Mouse (Mus musculus) left cerebral cortex, adult 2 months (tissue): ENCODE data around the gene Vps16. TPM values are rescaled to one million over a fixed set of nuclear protein-coding genes. Genes with fewer than 3 reads are reported as not detected.

ENCODE experiments used
- DNase-seq, 2 experiments: peaks; one replicate each; pipeline ENCODE4 v3.0.0; 2021 to 2022; ENCODE audit warnings: low spot score in 2 of 2, mixed read lengths in 1 of 2; ENCODE audit errors: extremely low spot score in 1 of 2
- H3K27ac ChIP-seq: fragments of 200-600 bp; 2 replicates; pipeline ENCODE4 v1.8.1; 2022
- H3K4me3 ChIP-seq: fragments of 200-600 bp; 2 replicates; pipeline ENCODE4 v1.8.1; 2022
- CTCF ChIP-seq: fragments of 200-600 bp; IDR thresholded peaks from 2 replicates; pipeline ENCODE4 v1.8.1; 2022; ENCODE audit warnings: antibody characterized with exemption, mild to moderate bottlenecking, moderate library complexity
- intact Hi-C: fragments of 180-260 bp; cut with DNase I; formaldehyde crosslinking; loops from one replicate; pipeline ENCODE4 v1.15.1; 2025
- long read RNA-seq, 2 experiments: library from polyadenylated mRNA; stranded (forward); transcript quantifications; one replicate each; pipeline ENCODE4 v2.0.0; 2021; ENCODE audit warnings: borderline mapping rate in 2 of 2
- total RNA-seq, 2 experiments: library from RNA; stranded (reverse); gene quantifications; 2 replicates each; pipeline ENCODE4 v1.2.3; 2021

The Vps16 gene
- total RNA-seq, result 10 to 100 TPM; 78.3 to 99.1 TPM
- long read RNA-seq, experiment 1, transcript Vps16-201 (24 exons, 3,161 nt), result major isoform, 66 of 99 reads
- long read RNA-seq, experiment 1, partial matches to known transcripts, result 4 of 99 reads
- long read RNA-seq, experiment 1, other reads (novel, unspliced or antisense), result 29 of 99 reads
- long read RNA-seq, experiment 2, transcript Vps16-201 (24 exons, 3,161 nt), result major isoform, 42 of 62 reads
- long read RNA-seq, experiment 2, partial matches to known transcripts, result 5 of 62 reads
- long read RNA-seq, experiment 2, other reads (novel, unspliced or antisense), result 15 of 62 reads

DNA sequence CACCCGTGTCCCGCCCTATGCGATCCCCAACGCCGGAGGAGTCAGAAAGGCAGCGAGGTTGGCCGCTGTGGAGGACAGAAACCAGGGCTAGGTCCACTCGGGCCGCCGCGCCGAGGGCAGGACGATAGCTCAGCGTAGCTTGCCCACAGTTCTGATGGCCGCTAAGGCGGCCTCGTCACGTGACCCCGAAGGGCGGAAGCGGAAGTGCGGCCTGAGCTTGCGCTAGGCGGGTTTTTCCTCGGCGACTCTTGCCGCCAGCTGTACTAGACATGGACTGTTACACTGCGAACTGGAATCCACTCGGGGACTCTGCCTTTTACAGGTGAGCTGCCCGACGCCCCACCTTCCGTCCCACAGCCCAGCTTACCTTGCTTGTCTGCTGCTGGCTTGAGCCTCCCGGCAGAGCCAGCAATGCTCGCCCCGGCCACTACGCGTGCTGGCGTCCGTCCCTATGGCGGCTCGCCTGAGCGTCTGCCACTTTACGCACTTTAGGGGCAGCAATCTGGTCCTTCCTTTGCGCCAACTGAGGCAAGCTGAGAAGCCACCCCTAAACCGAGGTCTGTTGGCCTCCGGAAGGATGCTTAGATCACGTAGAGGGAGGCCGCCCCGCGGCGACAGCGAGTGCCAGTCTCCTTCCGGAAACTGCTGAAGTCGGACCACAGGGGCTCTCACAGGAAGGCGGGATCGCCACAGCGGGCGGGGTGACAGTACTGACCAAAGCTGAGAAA lies at the start of gene Vps16, which contains the start of gene Pced1a:
Gene Vps16, plus strand, starts transcription at position 214 of the 728 bp plus-strand sequence.
Gene Pced1a, minus strand, starts transcription at position 576 of the 728 bp plus-strand sequence.
- intact Hi-C loops, result loop anchor here (5.0 kb wide), 1 partner anchor 483 kb away; the partner anchor contains the start of genes 4930402H24Rik and Atrn
- peak; percentile 61 for TF ChIP-seq CTCF
- peak; percentile 93 for DNase-seq
- Histone ChIP-seq H3K4me3 (peak within 1 kb of the TSS; percentile 81), H3K27ac (peak within 1 kb of the TSS; percentile 98)

DNA sequence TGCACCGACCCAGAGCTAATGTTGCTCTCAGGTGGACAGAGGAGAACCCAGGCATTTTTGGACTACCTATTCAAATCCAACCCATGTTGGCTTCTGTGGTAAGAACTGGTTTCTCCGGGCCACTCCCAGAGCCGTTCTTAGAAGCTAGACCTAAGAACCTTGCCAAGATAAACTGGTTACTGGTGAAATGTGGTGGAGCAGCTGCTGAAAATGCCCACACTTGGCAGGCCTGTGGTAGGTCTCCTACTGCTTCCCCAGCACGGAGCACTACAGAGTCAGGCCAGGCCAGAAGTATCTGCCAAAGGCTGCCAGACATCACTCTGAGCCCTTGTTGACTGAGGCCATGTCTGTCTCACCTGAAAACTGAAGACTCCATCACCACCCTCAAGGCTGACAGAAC lies 49.2 kb upstream of the Vps16 start:
- H3K27ac ChIP-seq, result no peak overlapping the region
- TF ChIP-seq CTCF, result no peak
- intact Hi-C loops, result no loop called here
- no peak for DNase-seq
- H3K4me3 ChIP-seq, result no peak overlapping the region

DNA sequence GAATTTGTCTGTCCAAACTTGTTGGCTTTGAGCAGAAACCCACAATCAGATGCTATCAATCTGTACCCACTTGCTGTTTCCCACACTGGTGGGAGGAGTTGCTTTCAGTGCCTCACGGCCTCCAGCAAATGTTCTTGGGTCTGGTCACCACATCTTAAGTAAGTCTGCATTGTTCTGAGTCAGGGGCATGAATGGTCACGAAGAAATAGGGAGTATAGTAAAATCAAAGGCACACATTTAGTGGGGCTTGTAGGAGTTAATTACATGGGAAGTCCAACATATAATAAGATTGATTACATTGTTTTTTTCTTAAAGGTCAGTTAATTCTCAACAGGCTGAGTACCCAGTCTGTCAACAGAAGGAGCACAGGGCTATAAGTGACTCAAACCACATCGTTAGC lies 40.9 kb upstream of the Vps16 start:
- no peak for DNase-seq
- intact Hi-C loops, result no loop called here
- Histone ChIP-seq H3K27ac (no peak overlapping the region), H3K4me3 (no peak overlapping the region)
- TF ChIP-seq CTCF, result no peak

DNA sequence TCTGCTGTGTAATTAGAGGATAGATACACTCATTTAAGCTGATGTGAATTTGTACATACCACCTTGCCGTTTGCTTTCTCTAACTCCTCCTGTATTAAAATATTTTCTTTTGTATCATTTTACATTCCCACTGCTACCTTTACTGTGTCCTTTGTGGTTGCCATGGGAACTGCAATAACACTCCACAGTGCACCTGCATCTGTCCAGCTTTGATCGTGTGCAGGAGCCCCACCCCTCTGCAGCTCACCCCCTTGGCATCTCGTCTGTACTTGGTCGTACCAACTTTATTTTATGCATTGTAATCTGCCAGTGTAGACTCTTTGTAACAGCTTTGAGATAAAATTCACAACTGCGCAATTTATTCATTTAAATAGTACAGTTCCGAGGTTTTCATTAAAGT lies 40.2 kb upstream of the Vps16 start:
- Histone ChIP-seq H3K27ac (no peak overlapping the region), H3K4me3 (no peak overlapping the region)
- intact Hi-C loops, result no loop called here
- no peak for TF ChIP-seq CTCF
- no peak for DNase-seq

DNA sequence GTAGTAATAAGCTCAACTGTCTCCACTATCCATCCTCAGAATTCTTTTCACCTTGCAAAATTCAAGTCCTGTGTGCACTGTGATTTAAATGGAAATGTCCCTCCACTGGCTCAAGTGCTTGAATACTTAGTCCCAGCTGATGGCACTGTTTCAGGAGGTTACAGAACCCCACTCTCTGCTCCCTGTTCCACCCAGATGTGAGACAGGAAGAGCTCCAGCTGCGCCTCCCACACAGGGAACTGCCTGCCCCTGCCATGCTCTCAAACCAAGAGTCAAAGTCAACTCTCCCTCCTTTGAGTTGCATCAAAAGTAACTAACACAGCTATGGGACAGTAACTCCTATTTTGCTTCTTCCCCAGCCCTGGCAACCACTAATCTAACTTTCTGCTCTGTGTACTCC lies 37.9 kb upstream of the Vps16 start:
- Histone ChIP-seq H3K4me3 (no peak overlapping the region), H3K27ac (no peak overlapping the region)
- intact Hi-C loops, result no loop called here
- TF ChIP-seq CTCF, result no peak
- no peak for DNase-seq

DNA sequence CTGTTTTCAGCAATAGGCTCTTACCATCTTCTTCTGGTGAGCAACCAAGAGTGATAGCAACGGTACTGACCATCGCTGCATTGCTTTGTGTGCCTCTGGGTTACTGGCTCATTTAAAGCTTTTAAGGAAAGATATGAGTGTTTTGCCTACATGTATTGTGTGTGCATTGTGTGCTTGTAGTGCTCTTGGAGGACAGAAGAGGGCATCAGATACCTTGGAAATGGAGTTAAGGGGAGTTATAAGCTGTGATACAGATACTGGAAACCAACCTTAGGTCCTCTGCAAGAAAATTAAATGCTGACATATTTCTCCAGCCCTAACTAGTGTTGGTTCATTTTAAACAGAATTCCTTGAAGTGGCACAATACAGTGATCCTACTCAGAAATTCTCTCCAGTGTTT lies 35.3 kb upstream of the Vps16 start:
- no peak for DNase-seq
- Histone ChIP-seq H3K27ac (no peak overlapping the region), H3K4me3 (no peak overlapping the region)
- intact Hi-C loops, result no loop called here
- peak; percentile 14; the same call in 1 of the 2 replicates for TF ChIP-seq CTCF

DNA sequence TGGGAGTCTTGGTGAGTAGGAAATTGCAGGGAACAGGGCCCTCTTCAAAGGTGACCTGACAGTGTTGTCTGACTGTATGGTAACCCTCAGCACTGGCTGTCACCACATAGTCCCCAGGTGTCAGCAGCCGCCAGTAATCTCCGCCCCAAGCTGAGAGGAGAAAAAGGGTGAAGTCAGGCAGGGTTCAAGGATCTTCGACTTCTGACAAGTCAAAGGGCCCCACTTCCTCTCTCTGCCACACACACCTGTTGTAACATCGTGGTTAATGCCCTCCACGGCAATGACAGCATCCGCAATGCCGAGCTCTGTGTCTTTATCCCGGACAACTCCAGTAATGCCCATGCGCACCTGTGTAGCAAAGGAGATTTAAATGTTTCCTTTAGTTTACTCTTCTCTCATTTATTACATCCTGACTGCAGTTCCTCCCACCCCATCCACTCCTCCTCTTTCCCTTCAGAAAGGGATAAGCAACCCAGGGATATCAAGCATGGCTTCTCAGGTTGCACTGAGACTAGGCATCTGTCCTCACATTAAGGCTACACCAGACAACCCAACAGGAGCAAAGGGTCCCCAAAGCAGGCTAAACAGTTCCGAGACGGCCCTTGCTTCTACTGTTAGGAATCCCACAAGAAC lies 33.0 kb upstream of the Vps16 start:
- intact Hi-C loops, result no loop called here
- H3K27ac ChIP-seq, result no peak overlapping the region
- DNase-seq, result no peak
- H3K4me3 ChIP-seq, result no peak overlapping the region
- TF ChIP-seq CTCF, result no peak

DNA sequence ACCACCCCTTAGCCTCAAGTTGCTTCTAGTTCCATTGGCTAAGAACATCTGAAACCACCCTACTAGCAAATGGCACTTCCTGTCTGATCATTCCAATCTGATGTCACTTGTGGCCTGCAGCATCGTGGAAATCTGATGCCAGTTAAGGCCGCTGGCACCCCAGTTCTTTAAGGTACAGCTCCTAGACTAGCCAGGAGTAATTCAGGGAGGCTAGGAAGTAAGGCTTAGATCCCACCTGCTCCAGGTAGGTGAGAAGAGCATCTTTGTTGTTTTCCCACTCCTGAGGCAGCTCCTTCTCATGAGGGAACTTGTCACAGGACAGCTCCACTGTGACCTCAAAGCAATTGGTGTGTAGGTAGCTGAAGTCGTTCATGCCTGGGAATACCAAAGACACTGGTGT lies 31.3 kb upstream of the Vps16 start:
- TF ChIP-seq CTCF, result no peak
- Histone ChIP-seq H3K27ac (no peak overlapping the region), H3K4me3 (no peak overlapping the region)
- intact Hi-C loops, result no loop called here
- DNase-seq, result no peak

DNA sequence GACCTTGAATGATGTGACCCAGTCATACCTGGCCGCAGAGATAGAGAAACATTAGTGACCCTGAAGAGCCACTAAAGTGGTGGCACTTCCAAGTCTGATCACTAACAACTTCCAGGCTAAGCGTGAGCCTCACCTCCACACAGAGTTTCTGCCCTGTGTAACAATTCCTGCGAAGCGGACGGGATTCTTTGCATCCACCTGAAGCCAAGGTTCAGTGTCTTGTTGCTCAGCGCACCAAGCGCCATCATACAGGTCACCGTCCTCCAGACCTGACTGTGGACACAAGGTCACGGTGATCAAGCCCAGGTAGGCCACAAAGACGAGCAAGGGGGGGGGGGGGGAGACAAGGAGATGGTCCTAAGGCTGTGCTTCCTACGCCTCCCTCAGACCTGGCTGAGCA lies 28.4 kb upstream of the Vps16 start:
- intact Hi-C loops, result no loop called here
- TF ChIP-seq CTCF, result no peak
- no peak overlapping the region for H3K27ac ChIP-seq
- DNase-seq, result no peak
- H3K4me3 ChIP-seq, result no peak overlapping the region

DNA sequence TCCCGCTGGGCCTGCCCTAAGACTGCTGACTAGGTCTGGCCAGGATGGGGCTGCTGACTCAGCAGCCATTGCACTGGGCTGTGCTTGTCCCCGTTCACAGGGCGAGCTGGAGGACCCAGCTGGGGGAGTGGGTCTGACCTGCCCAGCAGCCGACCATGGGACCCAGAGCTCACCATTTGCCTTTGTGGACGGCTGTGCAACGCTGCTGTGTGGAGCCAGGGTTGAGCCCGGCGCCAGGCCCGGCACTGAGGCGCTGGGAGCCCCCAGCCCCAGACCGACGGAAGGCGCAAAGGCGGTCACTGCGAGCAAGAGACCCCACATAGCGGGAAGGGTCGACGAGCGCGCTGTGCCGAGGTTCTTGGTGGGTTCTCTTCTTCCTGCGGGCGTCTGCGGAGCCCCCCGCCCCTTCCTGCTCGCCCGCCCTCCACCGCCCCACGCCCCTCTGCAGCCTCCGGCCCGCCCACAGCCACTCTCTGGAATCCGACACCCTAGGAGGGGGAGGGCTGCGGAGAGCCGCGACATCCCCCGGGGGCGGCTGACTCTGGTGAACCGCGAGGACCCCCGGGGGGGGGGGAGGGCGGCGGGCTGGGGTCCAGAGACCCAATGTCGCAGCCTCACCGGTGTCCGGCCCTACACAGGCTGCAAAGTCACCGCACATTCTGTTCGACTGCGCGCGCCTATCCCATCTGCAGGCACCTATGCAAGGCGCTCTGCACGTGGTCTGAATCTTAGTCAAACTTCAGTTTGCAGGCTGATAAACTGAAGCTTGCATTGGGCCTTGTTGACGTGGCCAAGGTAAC lies 26.8 kb upstream of the Vps16 start, which contains the start of gene Cpxm1:
Gene Cpxm1, minus strand, starts transcription at position 389 of the 800 bp plus-strand sequence.
- Histone ChIP-seq H3K27ac (no peak within 1 kb of the TSS), H3K4me3 (peak within 1 kb of the TSS; percentile 43)
- no peak for TF ChIP-seq CTCF
- intact Hi-C loops, result no loop called here
- no peak for DNase-seq

DNA sequence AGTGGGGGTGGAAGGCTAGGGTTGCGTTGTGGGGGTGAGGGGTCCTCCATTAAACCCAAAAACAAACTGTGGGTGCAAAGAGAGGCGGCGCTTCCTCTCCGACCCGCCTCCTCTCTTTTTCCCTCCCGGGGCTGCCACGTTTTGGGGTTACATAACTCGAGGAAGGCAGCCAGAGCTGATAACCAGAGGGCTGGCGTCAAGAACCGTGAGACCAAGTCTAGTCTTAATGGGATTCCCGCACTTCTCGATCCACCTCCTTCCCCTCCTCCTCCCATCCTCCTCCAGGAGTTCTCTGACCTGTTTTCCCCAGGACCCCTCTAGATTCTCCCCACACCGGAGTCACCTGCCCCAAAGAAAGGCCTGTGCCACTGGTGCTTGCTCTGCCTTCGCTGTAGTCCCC lies 26.0 kb upstream of the Vps16 start:
- DNase-seq, result no peak
- no peak for TF ChIP-seq CTCF
- Histone ChIP-seq H3K27ac (no peak overlapping the region), H3K4me3 (peak overlapping the region; percentile 43)
- intact Hi-C loops, result no loop called here

DNA sequence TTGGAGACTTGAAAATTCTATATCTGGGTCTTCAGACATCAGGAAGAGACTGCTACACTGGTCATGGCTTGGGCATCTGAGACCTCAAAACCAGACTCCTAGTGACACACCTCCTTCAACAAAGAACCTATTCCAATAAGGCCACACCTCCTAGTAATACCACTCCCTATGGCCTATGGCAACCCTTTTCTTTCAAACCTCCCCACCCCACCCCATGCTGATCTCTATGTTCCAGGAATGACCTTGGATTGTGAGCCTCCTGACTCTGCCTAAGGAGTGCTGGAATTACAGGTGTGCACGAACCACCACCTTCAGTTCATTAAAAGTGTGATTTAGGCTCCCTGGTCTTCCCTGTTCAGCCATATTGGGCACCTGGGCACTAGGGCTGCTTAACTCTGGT lies 24.1 kb upstream of the Vps16 start:
- no peak for TF ChIP-seq CTCF
- Histone ChIP-seq H3K4me3 (no peak overlapping the region), H3K27ac (no peak overlapping the region)
- no peak for DNase-seq
- intact Hi-C loops, result no loop called here
